8 mouse cellular contexts compared by ENCODE assay signal in the genomic region with DNA sequence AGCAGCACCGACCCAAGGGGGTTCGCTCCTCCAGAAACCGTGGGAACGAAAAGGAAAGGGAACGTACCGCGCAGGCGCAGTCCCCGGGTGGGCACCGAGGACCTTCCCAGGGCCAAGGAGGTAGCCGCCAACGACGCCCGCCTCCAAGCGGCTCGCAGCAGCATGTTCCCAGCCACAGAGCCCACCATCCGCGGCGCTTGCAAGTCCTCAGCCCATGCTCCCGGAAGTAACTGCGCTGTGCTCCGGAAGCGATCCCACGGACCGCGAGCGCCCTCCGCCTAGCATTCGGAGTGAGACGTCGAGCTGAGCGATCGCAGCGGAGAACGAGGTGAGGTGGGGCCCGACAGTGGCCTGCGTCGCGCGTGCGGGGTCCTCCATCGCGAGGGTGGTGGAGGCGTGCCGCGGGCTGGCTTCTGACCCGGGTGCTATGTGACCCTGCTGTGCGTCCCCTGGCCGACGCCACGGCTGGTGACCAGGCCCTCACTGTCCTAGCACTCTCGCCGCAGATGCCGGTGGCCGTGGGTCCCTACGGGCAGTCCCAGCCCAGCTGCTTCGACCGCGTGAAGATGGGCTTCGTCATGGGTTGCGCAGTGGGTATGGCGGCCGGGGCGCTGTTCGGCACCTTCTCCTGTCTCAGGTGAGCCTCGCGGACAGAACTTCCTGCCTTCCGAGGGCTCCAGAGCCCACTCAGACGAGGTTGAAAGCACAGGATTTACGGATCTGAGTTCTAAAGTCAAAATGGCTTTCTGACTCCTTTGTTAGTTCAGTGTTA. TPM values are rescaled to one million over a fixed set of nuclear protein-coding genes. Genes with fewer than 3 reads are reported as not detected.
DNase-seq lines count a peak whose midpoint lies in the region; ATAC-seq and TF ChIP-seq lines count a peak whose summit lies in the region.

A gene (plus strand): TSS at position 87 of the 772 bp plus-strand sequence.
A gene (minus strand): TSS at position 234 of the 772 bp plus-strand sequence.

- H3ac ChIP-seq in myocyte (ENCODE audit: control insufficient read depth, insufficient read length) = peak within 1 kb of the TSS; percentile 57

- no peaks in the 10 kb centered on the region for H3K9me3 ChIP-seq in heart, embryonic 11.5 days (replicated peaks; ENCODE audit: control insufficient read depth, low read length)
- no peaks in the 10 kb centered on the region for H3K9me3 ChIP-seq in kidney, embryonic 16.5 days (ENCODE audit: low read length)

- H3K9ac ChIP-seq in heart, embryonic 11.5 days (ENCODE audit: low read depth, low read length) = peak within 1 kb of the TSS; percentile 74
- peak within 1 kb of the TSS; percentile 93 for H3K9ac ChIP-seq in kidney, embryonic 16.5 days (replicated peaks; ENCODE audit: low read length)
- peak within 1 kb of the TSS; percentile 87 for H3K9ac ChIP-seq in liver, adult 2 months (ENCODE audit: low read depth, low read length)

- peak within 1 kb of the TSS; percentile 84 for H3K27ac ChIP-seq in heart, embryonic 11.5 days (ENCODE audit: low read depth, low read length)
- H3K27ac ChIP-seq in kidney, embryonic 16.5 days (ENCODE audit: low read length) = peak within 1 kb of the TSS; percentile 96
- H3K27ac ChIP-seq in liver, adult 2 months (replicated peaks; ENCODE audit: insufficient read depth, low read depth, low read length) = peak within 1 kb of the TSS; percentile 71

- H3K79me2 ChIP-seq in liver, adult 2 months (ENCODE audit: control insufficient read depth, insufficient read depth, low read length) = no peaks in the 10 kb centered on the region
- H3K79me2 ChIP-seq in myocyte (ENCODE audit: control insufficient read depth, insufficient read depth) = peaks cover 16% of the 10 kb centered on the region

- H3K36me3 ChIP-seq in heart, embryonic 11.5 days (ENCODE audit: control insufficient read depth, insufficient read depth, low read length) = peaks cover 13% of the 10 kb centered on the region
- H3K36me3 ChIP-seq in kidney, embryonic 16.5 days (ENCODE audit: insufficient read depth, low read length) = peaks cover 22% of the 10 kb centered on the region
- peaks cover 27% of the 10 kb centered on the region for H3K36me3 ChIP-seq in liver, adult 2 months (ENCODE audit: control insufficient read depth, insufficient read depth, low read length)
- H3K36me3 ChIP-seq in myocyte (ENCODE audit: control insufficient read depth, insufficient read depth) = peaks cover 43% of the 10 kb centered on the region
- peaks cover 14% of the 10 kb centered on the region for H3K36me3 ChIP-seq in splenic B cell, adult 2 months (ENCODE audit: control insufficient read depth, insufficient read depth, low read length, poor library complexity, severe bottlenecking)

- peak; percentile 95 for ATAC-seq in erythroblast, adult 5-6 weeks (replicated peaks; ENCODE audit: low FRiP score, poor library complexity, severe bottlenecking)
- ATAC-seq in heart, embryonic 11.5 days (replicated peaks; ENCODE audit: insufficient number of reproducible peaks, low FRiP score, low TSS enrichment) = peak; percentile 93
- ATAC-seq in kidney, embryonic 16.5 days (ENCODE audit: low FRiP score, low TSS enrichment) = peak; percentile 98

- under 1% methylated on average over 70 of the region's 70 CpGs for WGBS in heart, embryonic 11.5 days (ENCODE audit: insufficient replicate concordance)
- under 1% methylated on average over 70 of the region's 70 CpGs for WGBS in kidney, embryonic 16.5 days
- under 1% methylated on average over 70 of the region's 70 CpGs for WGBS in liver, adult 2 months

- DNase-seq in B cell, adult 2 months = peak; percentile 91
- peak; percentile 97 for DNase-seq in brain, adult 2 months (ENCODE audit: low read depth, low spot score)
- DNase-seq in liver, adult 2 months (ENCODE audit: extremely low read depth, low read depth, low spot score) = peak; percentile 81
- peak; percentile 94 for DNase-seq in splenic B cell, adult 2 months (ENCODE audit: low read depth, low spot score)

- peak; percentile 59 for TF ChIP-seq POLR2A in liver, adult 2 months (IDR thresholded peaks at IDR 0.05; ENCODE audit: extremely low read depth, insufficient read depth, low read length)
- TF ChIP-seq POLR2A in myocyte (IDR thresholded peaks at IDR 0.05; ENCODE audit: insufficient read length, low read depth) = peak; percentile 94

- no peaks in the 10 kb centered on the region for H3K27me3 ChIP-seq in heart, embryonic 11.5 days (ENCODE audit: control insufficient read depth, insufficient read depth, low read length)
- H3K27me3 ChIP-seq in kidney, embryonic 16.5 days (ENCODE audit: insufficient read depth, low read length) = no peaks in the 10 kb centered on the region
- H3K27me3 ChIP-seq in liver, adult 2 months (ENCODE audit: control insufficient read depth, insufficient read depth, low read length) = no peaks in the 10 kb centered on the region
- H3K27me3 ChIP-seq in myocyte (ENCODE audit: control insufficient read depth, insufficient read depth, insufficient read length) = no peaks in the 10 kb centered on the region
- no peaks in the 10 kb centered on the region for H3K27me3 ChIP-seq in splenic B cell, adult 2 months (ENCODE audit: control insufficient read depth, insufficient read depth, low read length, poor library complexity, severe bottlenecking)

- H3K4me3 ChIP-seq in heart, embryonic 11.5 days (ENCODE audit: low read depth, low read length) = peak within 1 kb of the TSS; percentile 60
- peak within 1 kb of the TSS; percentile 87 for H3K4me3 ChIP-seq in kidney, embryonic 16.5 days (ENCODE audit: low read length)
- peak within 1 kb of the TSS; percentile 70 for H3K4me3 ChIP-seq in liver, adult 2 months (ENCODE audit: insufficient read depth, low read depth, low read length)
- peak within 1 kb of the TSS; percentile 76 for H3K4me3 ChIP-seq in myocyte

- TF ChIP-seq CTCF in liver, adult 2 months (IDR thresholded peaks at IDR 0.05; ENCODE audit: low read depth, low read length) = 0 out of 2 replicates have a peak, but pooled peaks have one; percentile 30

- peaks cover 5% of the 10 kb centered on the region for H3K4me1 ChIP-seq in heart, embryonic 11.5 days (ENCODE audit: control insufficient read depth, insufficient read depth, low read length)
- H3K4me1 ChIP-seq in kidney, embryonic 16.5 days (ENCODE audit: insufficient read depth, low read length) = 0 out of 2 replicates have a peak, but pooled peaks cover 11% of the 10 kb centered on the region
- H3K4me1 ChIP-seq in liver, adult 2 months (ENCODE audit: control insufficient read depth, insufficient read depth, low read length) = peaks cover 4% of the 10 kb centered on the region; the same call in 1 of the 2 replicates

- peak within 1 kb of the TSS; percentile 90 for H3K4me2 ChIP-seq in heart, embryonic 11.5 days
- peak within 1 kb of the TSS; percentile 77 for H3K4me2 ChIP-seq in kidney, embryonic 16.5 days (replicated peaks; ENCODE audit: low read depth, low read length)
- peak within 1 kb of the TSS; percentile 74 for H3K4me2 ChIP-seq in myocyte (ENCODE audit: low read depth)

TF ChIP-seq in myocyte, 11 proteins besides CTCF, POLR2A, EP300 and RAD21:
- TF ChIP-seq POLR2AphosphoS2 (IDR thresholded peaks at IDR 0.05; ENCODE audit: insufficient read length, low read depth) (peak; percentile 96), TCF3 (IDR thresholded peaks at IDR 0.05; ENCODE audit: insufficient read length, low read depth) (no peak), MYOG (IDR thresholded peaks at IDR 0.05; ENCODE audit: control insufficient read depth in 1 of 3, insufficient read depth in 1 of 3, insufficient read length in 2 of 3, low read depth in 2 of 3) (peak in 2 of 3 experiments; percentile 27 to 60), REST (IDR thresholded peaks at IDR 0.05; ENCODE audit: insufficient read depth, insufficient read length) (no peak), MYOD1 (IDR thresholded peaks at IDR 0.05; ENCODE audit: control insufficient read depth in 1 of 3, insufficient read length in 2 of 3, low read depth in 2 of 3) (peak in 2 of 3 experiments; percentile 10 to 27), SRF (IDR thresholded peaks at IDR 0.05; ENCODE audit: control insufficient read depth, insufficient read length, low read depth) (peak; percentile 61), TCF12 (IDR thresholded peaks at IDR 0.05; ENCODE audit: insufficient read depth, poor library complexity, severe bottlenecking) (no peak), E2F4 (IDR thresholded peaks at IDR 0.05; ENCODE audit: insufficient read depth) (no peak), USF1 (IDR thresholded peaks at IDR 0.05; ENCODE audit: low read depth) (no peak), MAX (IDR thresholded peaks at IDR 0.05; ENCODE audit: low read depth) (no peak), CEBPB (IDR thresholded peaks at IDR 0.05; ENCODE audit: insufficient read depth, poor library complexity, severe bottlenecking) (no peak)

RNA-seq across cellular contexts. Expression of the first gene that starts in this region (rescaled TPM):
- total RNA-seq in erythroblast, adult 5-6 weeks (2015; ENCODE audit: low replicate concordance) = 25.4 and 29.3 TPM in 2 replicates
- total RNA-seq in erythroblast, adult 5-6 weeks (2017; ENCODE audit: low replicate concordance) = 12.7 TPM in 1 of 2 replicates, not detected in the other
- 428 and 430 TPM in 2 replicates for polyA plus RNA-seq in heart, embryonic 11.5 days (2014; fragmentation: Nextera tagmentation; extraction: Ambion mirVana)
- 361 and 371 TPM in 2 replicates for polyA plus RNA-seq in kidney, embryonic 16.5 days (2015; fragmentation: Nextera tagmentation; extraction: Ambion mirVana)
- total RNA-seq in liver, adult 2 months (2014; rRNA removed) = 139 and 152 TPM in 2 replicates
- polyA plus RNA-seq in liver, adult 2 months (2012; rRNA removed) = 247 and 252 TPM in 2 replicates
- 417 TPM for polyA plus RNA-seq in myocyte (2012; fragmentation: generic; extraction: Trizol)

RNA-seq across cellular contexts. Expression of the second gene that starts in this region (rescaled TPM):
- 6.3 and 17.8 TPM in 2 replicates for total RNA-seq in erythroblast, adult 5-6 weeks (2015; ENCODE audit: low replicate concordance)
- 12.8 and 13.7 TPM in 2 replicates for total RNA-seq in erythroblast, adult 5-6 weeks (2017; ENCODE audit: low replicate concordance)
- 55.7 and 58.2 TPM in 2 replicates for polyA plus RNA-seq in heart, embryonic 11.5 days (2014; fragmentation: Nextera tagmentation; extraction: Ambion mirVana)
- 56.1 and 60.1 TPM in 2 replicates for polyA plus RNA-seq in kidney, embryonic 16.5 days (2015; fragmentation: Nextera tagmentation; extraction: Ambion mirVana)
- total RNA-seq in liver, adult 2 months (2014; rRNA removed) = 71.1 and 75.1 TPM in 2 replicates
- polyA plus RNA-seq in liver, adult 2 months (2012; rRNA removed) = 67.4 and 71.5 TPM in 2 replicates
- 42.8 TPM for polyA plus RNA-seq in myocyte (2012; fragmentation: generic; extraction: Trizol)

Comparison
In these comparisons a context has a peak if more than half of its experiments do, and no peak if none do; other contexts are left out.
1. Peak in every context shown above with its lines: DNase-seq, ATAC-seq, H3K4me3 ChIP-seq and H3K27ac ChIP-seq.